In genomic region chr16:22698101-22698500, GRCm38 (mm10) we compare ENCODE assay signal across 20 mouse cellular contexts. TPM values are rescaled to one million over a fixed set of nuclear protein-coding genes. Genes with fewer than 3 reads are reported as not detected.
DNase-seq lines count a peak whose midpoint lies in the region; ATAC-seq and TF ChIP-seq lines count a peak whose summit lies in the region.
"Had no signal": no experiment of that assay in that cellular context is flagged by ENCODE, and none has a peak within 500 bp of the region (broad histone marks: within the 10 kb centered on the region; RNA-seq: fewer than 3 reads in every experiment).

No protein-coding gene starts in this region.

- no peaks in the 10 kb centered on the region for H3K9me3 ChIP-seq in kidney, embryonic 15.5 days (replicated peaks)
- no peaks in the 10 kb centered on the region for H3K9me3 ChIP-seq in CH12.LX (replicated peaks; ENCODE audit: low read length)
- H3K9me3 ChIP-seq: embryonic facial prominence, embryonic 13.5 days; forebrain, embryonic 12.5 days; heart, embryonic 13.5 days; hindbrain, embryonic 13.5 days had no signal

- H3K36me3 ChIP-seq in kidney, embryonic 15.5 days: no peaks in the 10 kb centered on the region
- H3K36me3 ChIP-seq in CH12.LX (replicated peaks in 1 of 2; ENCODE audit: control insufficient read depth in 1 of 2, insufficient read depth in 1 of 2, low read length in 1 of 2): no peaks in the 10 kb centered on the region
- H3K36me3 ChIP-seq: embryonic facial prominence, embryonic 13.5 days; forebrain, embryonic 12.5 days; heart, embryonic 13.5 days; hindbrain, embryonic 13.5 days had no signal

- H3K4me1 ChIP-seq in kidney, embryonic 15.5 days: no peaks in the 10 kb centered on the region
- H3K4me1 ChIP-seq in CH12.LX (ENCODE audit: control insufficient read depth in 1 of 2, insufficient read depth in 2 of 2): peaks cover 18 to 29% of the 10 kb centered on the region in 2 experiments
- H3K4me1 ChIP-seq: embryonic facial prominence, embryonic 13.5 days; forebrain, embryonic 12.5 days; hindbrain, embryonic 13.5 days had no signal

- no peak for ATAC-seq in kidney, embryonic 15.5 days (replicated peaks; ENCODE audit: low FRiP score)
- ATAC-seq in frontal cortex, adult (ENCODE audit: low TSS enrichment): no peak
- ATAC-seq: forebrain, postnatal 0 days had no signal

- in situ Hi-C loops in CH12.LX (cut with MboI; ENCODE audit: low pct_ligation_motif_present, low pct_unique_long_range_greater_than_20kb, low sequenced_read_pairs): loop anchor here (10.0 kb wide), 1 partner anchor 383 kb away; no protein-coding TSS in a partner anchor

- H3K27me3 ChIP-seq in kidney, embryonic 15.5 days: no peaks in the 10 kb centered on the region
- no peaks in the 10 kb centered on the region for H3K27me3 ChIP-seq in CH12.LX (replicated peaks)
- H3K27me3 ChIP-seq: embryonic facial prominence, embryonic 13.5 days; forebrain, embryonic 12.5 days; heart, embryonic 13.5 days; hindbrain, embryonic 13.5 days had no signal

- TF ChIP-seq EP300 in CH12.LX (IDR thresholded peaks at IDR 0.05; ENCODE audit: low read length): no peak

- H3K9ac ChIP-seq in kidney, embryonic 15.5 days: no peak overlapping the region
- H3K9ac ChIP-seq in CH12.LX (ENCODE audit: insufficient read depth, low read depth): no peak overlapping the region
- H3K9ac ChIP-seq: embryonic facial prominence, embryonic 13.5 days; forebrain, embryonic 12.5 days; forebrain, postnatal 0 days; heart, embryonic 13.5 days; hindbrain, embryonic 13.5 days had no signal

- no peak overlapping the region for H3K4me3 ChIP-seq in kidney, embryonic 15.5 days (replicated peaks)
- no peak overlapping the region for H3K4me3 ChIP-seq in CH12.LX (replicated peaks in 1 of 3; ENCODE audit: low read depth in 2 of 3, low read length in 2 of 3, poor library complexity in 1 of 3)
- H3K4me3 ChIP-seq: embryonic facial prominence, embryonic 13.5 days; forebrain, embryonic 12.5 days; heart, embryonic 13.5 days; hindbrain, embryonic 13.5 days had no signal

- WGBS in kidney, embryonic 15.5 days: 58% methylated on average over 8 of the region's 8 CpGs

- no peak overlapping the region for H3K27ac ChIP-seq in kidney, embryonic 15.5 days
- H3K27ac ChIP-seq in CH12.LX (ENCODE audit: insufficient read depth, low read depth): no peak overlapping the region
- H3K27ac ChIP-seq: embryonic facial prominence, embryonic 13.5 days; forebrain, embryonic 12.5 days; hindbrain, embryonic 13.5 days had no signal

- TF ChIP-seq POLR2A in CH12.LX (IDR thresholded peaks at IDR 0.05; ENCODE audit: low read depth, low read length): no peak

- TF ChIP-seq RAD21 in CH12.LX (IDR thresholded peaks at IDR 0.05; ENCODE audit: low read depth, low read length): no peak

- peak; percentile 19 for DNase-seq in kidney, adult 11 months
- peak; percentile 44 for DNase-seq in CH12.LX (ENCODE audit: extremely low read depth)
- peak; percentile 73 for DNase-seq in kidney, adult 9 months
- DNase-seq in kidney, postnatal 14 days: peak; percentile 18
- no peak for DNase-seq in right cerebral cortex, postnatal 10 days (ENCODE audit: low spot score in 2 of 2)
- no peak for DNase-seq in cerebellum, postnatal 36 days
- DNase-seq: adrenal gland, adult 2 months; adrenal gland, postnatal 25 days; cerebellum, adult 2 months; cerebellum, postnatal 14 days; forebrain, postnatal 0 days; gastrocnemius, postnatal 36 days; heart, adult 11 months; heart, postnatal 10 days had no signal

- dilution Hi-C loops in CH12.LX (cut with MboI; ENCODE audit: extremely low pct_ligation_motif_present, extremely low pct_unique_long_range_greater_than_20kb, low sequenced_read_pairs): no loop called here

- TF ChIP-seq CTCF in CH12.LX (conservative IDR thresholded peaks at IDR 0.05 in 1 of 2, IDR thresholded peaks at IDR 0.05 in 1 of 2; ENCODE audit: low read depth in 2 of 2, low read length in 2 of 2): no peak

- H3K79me2 ChIP-seq in CH12.LX (replicated peaks; ENCODE audit: control insufficient read depth, extremely low read depth, insufficient read depth, poor library complexity, severe bottlenecking): no peaks in the 10 kb centered on the region

- no peak overlapping the region for H3K4me2 ChIP-seq in kidney, embryonic 15.5 days
- 0 out of 2 replicates have a peak overlapping the region, but pooled peaks have one; percentile 65 for H3K4me2 ChIP-seq in CH12.LX (ENCODE audit: insufficient read depth, low read depth, poor library complexity, severe bottlenecking)
- H3K4me2 ChIP-seq: embryonic facial prominence, embryonic 13.5 days; forebrain, embryonic 12.5 days; hindbrain, embryonic 13.5 days had no signal

TF ChIP-seq in CH12.LX, 34 proteins besides CTCF, POLR2A, EP300 and RAD21:
- TF ChIP-seq NELFE (IDR thresholded peaks at IDR 0.05; ENCODE audit: low read depth, low read length) (no peak), MYC (IDR thresholded peaks at IDR 0.05; ENCODE audit: low read depth, low read length) (no peak), USF1 (IDR thresholded peaks at IDR 0.05; ENCODE audit: low read depth, low read length) (no peak), HCFC1 (IDR thresholded peaks at IDR 0.05; ENCODE audit: low read depth, low read length) (no peak), MAZ (IDR thresholded peaks at IDR 0.05; ENCODE audit: low read depth, low read length) (no peak), GABPA (IDR thresholded peaks at IDR 0.05; ENCODE audit: insufficient replicate concordance, low read depth, low read length) (no peak), IRF4 (IDR thresholded peaks at IDR 0.05; ENCODE audit: low read depth, low read length) (no peak), MEF2A (IDR thresholded peaks at IDR 0.05; ENCODE audit: borderline replicate concordance, low read depth, low read length) (no peak), ETS1 (conservative IDR thresholded peaks at IDR 0.05; ENCODE audit: low read depth, low read length) (no peak), ZNF384 (IDR thresholded peaks at IDR 0.05; ENCODE audit: low read depth, low read length) (no peak), MAX (IDR thresholded peaks at IDR 0.05; ENCODE audit: low read length) (no peak), UBTF (IDR thresholded peaks at IDR 0.05; ENCODE audit: low read depth, low read length) (no peak), CHD1 (IDR thresholded peaks at IDR 0.05; ENCODE audit: low read depth, low read length) (no peak), MXI1 (IDR thresholded peaks at IDR 0.05; ENCODE audit: low read depth, low read length) (no peak)

RNA-seq across cellular contexts. Expression of gene Dgkg, which starts 41.1 kb away (rescaled TPM):
- 0.35 and 1.2 TPM in 2 replicates for polyA plus RNA-seq in kidney, embryonic 15.5 days (2015; fragmentation: Nextera tagmentation; extraction: Ambion mirVana)
- total RNA-seq in CH12.LX (2012; rRNA removed): 7.2 and 9.2 TPM in 2 replicates
- 2.3 and 3.0 TPM in 2 replicates for total RNA-seq in CH12.LX (2014; rRNA removed)
- 2.0 TPM in 2 replicates for polyA plus RNA-seq in CH12.LX (2012; ENCODE audit: insufficient read length, low read depth)

Comparison
In these comparisons a context has a peak if more than half of its experiments do, and no peak if none do; other contexts are left out.
1. DNase-seq: peak in kidney, adult 11 months (single experiment), CH12.LX (single experiment), kidney, adult 9 months (single experiment) and kidney, postnatal 14 days (single experiment); none in right cerebral cortex, postnatal 10 days (0 of 2) and cerebellum, postnatal 36 days (0 of 2).